Mouse (Mus musculus) adrenal gland, postnatal 36 days (tissue): ENCODE data around the gene Cadps2. TPM values are rescaled to one million over a fixed set of nuclear protein-coding genes. Genes with fewer than 3 reads are reported as not detected.

Experiments
- DNase-seq, 2 experiments: peaks; one replicate each; pipeline ENCODE4 v3.0.0; 2021; ENCODE audit warnings: mixed read lengths in 1 of 2
- total RNA-seq, 2 experiments: library from RNA; stranded (reverse); gene quantifications; 2 replicates each; pipeline ENCODE4 v1.2.3; 2021

The Cadps2 gene
- total RNA-seq, 2 experiments from 2014 or later, result 1.8 to 9.1 TPM

DNA sequence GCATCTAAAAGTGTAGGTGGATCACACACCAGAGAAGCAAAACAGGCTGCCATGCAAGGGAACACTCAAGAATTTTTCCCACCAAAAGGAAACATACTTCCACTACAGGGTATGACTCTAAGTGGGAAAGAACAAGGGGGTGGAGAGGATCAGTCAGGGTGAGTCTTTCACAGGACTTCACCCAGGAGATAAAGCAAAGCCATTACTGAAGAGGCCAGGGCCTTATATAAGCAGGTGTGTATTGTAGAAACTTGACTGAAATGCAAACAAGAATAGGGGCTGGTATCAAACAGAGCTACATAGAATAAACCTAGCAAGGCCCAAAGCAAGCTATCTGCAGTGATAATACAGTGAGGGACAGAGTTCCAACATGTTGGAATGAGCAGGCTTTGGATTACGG is 271.6 kb downstream of the Cadps2 start:
- no peak for DNase-seq

DNA sequence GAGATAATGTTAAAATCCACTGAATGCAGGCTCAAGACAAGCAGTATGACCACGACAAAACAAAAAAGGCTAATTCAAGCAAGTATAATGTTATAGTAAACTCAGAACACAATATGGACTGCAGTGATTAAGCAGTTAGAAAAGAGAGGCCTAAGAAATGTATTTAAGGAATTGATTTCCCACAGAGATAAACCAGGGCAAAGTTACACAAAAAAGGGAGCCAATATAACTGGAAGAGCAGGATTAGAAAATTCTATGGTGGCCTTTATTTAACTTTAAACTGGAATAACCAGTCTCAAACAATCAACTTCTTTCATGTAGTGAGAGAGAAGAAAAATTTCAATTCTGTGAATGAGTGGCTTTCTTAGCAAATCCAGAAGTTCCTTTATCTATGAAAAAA is 289.3 kb downstream of the Cadps2 start:
- DNase-seq, result no peak

DNA sequence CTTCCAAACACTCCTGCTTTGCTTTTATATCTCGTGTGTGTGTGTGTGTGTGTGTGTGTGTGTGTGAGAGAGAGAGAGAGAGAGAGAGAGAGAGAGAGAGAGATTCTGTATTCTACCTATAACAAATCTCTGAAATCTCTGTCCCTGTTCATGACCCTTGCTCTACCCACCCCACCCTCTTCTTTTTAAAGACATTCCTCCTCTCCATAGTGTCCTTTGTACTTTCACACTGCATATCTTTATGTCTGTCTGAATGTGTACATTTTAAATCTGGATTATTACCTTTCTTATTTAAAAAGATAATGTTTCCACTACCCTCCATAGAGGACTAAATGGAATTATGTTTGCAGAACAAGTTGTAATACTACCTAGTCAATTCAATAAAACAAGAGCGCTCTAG is 315.5 kb downstream of the Cadps2 start:
- DNase-seq, result no peak

DNA sequence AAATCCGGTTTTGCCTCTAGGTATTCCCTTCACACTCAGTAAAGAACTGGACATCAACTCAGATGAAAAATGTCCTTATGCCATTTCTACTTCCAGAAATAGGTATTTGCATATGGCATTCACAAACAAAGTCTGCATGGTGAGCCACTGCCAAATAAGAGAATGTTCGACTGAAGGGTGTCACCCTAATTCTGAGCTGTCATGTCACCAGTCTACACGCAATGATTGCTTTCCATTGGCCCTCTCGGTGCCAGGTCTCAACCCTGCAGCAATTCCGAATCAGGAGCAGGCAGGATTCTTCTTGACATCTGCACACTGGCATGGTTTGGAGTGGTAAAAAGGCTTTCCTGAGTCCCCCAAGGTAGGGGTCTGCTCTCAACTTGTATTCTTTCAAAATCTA is 316.7 kb downstream of the Cadps2 start:
- no peak for DNase-seq

DNA sequence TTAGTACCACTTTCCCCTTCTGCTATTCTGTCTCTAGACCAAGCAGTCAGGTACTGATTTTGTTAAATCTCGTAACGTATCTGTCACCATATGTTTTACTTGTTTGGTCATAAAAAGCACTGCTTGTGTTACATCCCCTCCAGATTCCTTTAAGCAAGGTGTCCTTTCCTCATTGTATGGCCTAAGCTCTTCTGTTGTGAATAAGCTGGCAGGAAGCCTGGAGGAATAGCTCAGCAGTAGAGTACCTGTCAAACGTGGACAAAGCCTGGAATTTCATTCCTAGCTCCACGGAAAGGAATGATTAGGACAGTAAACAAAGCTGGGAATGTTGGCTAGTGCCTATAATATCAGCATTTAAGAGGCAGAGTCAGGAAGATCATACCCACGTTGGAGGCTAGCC is 340.6 kb downstream of the Cadps2 start:
- no peak for DNase-seq

DNA sequence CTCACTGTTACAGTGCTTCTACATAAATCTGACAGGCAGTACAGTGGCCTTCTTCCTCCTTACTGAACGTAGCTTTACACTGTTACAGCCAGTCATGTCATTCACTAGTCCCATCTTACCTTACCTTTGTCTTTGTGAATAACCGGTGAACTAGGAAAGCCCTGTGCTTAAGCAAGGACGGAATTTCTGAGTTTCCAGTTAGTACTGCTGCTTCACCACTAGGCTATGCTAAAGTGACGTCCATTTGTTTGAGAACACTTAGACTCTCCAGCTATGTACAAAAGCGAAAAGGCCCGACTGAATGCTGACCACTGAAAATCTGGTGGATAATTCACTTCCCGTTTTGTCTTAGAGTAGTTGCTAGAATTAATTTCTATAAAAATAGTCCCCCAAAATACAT is 347.4 kb downstream of the Cadps2 start:
- DNase-seq, result peak in 1 of 2 experiments; percentile 3

DNA sequence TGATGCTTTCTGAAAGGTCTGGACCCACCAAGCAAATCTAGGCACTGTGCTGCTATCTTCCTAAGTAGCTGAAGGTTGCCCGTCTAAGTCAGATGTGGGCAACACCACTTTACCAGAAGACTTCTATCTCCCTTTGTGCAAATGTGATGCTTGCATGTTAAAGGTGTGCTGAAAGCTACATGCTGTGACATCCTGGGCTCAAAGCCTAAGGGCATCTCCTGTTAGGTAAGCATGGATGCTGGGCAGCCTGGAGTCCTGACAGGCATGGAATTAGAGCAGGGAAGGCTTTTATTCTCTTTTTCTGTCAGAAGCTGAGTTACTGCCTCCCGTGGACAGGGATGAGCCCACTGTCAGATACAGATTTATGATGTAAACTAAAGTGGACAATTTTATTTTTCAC is 348.8 kb downstream of the Cadps2 start:
- DNase-seq, result no peak

DNA sequence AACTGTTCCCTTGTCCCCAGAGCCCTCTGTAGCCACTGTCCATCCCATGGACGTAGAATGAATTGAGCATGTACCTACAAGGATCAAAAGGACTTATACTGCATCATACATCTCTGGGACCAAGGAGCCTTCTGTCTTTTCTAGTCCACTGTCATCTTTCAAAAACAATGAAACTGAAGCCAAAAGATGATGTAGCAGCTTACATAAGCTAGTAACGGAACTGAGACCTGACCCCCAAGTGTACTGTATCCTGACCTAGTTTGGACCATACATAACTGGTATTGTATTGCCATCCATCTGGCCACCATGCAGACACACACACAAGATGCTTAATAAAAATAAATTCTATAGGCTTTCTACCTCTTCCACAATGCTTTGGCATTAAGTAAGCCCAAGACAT is 350.2 kb downstream of the Cadps2 start:
- DNase-seq, result no peak

DNA sequence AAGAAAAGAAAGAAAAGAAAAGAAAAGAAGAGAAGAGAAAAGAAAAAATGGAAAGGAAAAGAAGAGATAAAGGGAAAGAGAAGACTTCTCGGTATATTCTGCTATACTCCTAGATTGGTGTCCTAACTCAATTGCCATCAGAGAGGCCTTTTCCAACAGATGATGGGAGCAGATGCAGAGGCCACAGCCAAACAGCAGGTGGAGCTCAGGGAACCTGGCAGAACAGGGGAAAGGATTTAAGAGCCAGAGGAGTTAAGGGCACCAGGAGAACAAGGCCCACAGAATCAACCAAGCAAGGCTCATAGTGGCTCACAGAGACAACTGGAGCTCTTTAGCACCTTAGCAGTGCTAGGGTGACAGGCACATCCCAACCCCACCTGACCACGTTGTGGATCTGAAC is 366.5 kb downstream of the Cadps2 start:
- DNase-seq, result no peak

DNA sequence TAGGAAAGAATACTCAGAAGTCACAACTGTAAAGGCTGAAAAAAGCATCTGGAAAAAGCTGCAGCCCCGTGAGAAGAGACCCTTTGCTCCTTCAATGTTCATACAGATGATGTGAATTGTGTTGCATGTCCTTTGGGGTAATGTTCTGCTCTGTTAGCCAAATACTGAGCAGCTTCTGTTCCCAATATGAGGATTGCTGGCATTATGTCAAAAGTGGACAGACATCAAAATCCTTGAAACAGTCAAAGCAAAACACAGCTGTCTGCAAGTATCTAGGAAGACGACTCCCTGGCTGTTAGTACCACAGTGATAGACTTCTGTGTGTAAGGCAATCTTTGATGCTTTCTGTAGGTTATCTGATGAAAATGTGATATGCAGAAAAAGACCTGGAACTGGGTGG is 367.4 kb downstream of the Cadps2 start:
- no peak for DNase-seq

DNA sequence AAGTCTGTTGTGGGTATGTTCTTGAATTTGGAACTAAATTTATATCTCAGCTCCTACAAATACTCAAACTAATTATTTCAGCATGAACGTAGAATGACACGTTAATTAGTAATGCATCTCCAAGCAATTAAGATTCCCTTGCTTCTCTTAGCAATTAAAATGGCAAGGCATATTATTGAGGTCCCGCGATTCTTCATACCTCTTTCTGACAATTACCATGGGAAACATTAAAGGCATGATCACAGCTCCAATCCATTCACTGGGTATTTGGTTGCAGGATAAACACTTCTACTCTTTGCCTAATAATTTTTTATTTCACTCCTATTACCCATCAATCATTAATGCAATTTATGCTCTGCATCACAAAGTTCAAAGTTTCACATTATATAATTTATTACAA is 371.3 kb downstream of the Cadps2 start:
- no peak for DNase-seq

DNA sequence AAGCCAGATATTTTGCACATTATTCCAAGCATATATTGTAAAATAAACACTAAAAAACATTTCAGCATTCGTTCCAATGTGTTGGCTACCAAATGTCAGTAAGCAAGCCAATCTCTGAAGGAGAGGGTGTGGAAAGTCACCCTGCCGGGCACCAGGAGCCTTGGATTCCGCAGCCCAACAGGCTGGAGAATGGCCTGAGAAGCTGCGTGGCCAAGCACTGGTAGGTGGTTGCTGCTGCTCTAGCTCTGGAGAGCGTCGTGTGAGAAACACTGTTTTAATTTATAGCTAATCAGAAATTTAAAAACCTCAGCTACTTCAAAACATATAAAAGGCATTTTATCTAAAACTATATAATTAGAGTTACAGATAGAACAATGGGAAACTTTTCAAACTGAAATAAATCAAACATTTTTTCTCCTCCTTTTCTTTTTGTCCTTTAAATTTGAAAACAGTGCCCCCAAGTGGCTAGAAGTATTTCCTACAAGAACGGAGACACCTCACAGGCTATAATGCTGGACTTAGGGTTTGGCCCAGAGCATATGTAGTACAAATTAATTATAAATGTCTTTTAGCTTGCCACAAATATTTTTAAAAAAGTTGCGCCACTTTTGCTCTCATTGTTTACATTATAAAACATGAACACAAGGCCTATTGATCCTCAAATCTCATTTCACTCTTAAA is 376.5 kb downstream of the Cadps2 start:
- DNase-seq, result peak in 1 of 2 experiments; percentile 26

DNA sequence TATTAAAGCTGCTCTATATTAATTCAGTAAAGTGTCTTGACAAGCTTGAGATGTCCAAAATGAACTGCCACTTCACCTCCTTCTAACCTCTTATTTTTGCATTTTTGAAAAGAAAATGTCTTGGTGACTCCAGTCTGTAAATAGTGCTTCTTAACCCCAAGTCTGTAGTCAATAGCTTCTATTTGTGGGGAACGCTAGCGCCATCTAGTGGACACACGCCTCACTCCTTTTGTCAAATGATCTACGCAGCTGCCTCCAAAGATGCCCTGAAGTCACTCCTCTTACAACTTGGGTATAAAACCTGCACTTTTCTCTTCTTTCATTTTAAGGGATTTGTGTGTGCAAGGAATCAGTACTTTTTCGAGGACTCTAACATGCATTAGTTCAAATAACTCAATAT is 381.5 kb downstream of the Cadps2 start:
- peak; percentile 78 to 79 for DNase-seq

DNA sequence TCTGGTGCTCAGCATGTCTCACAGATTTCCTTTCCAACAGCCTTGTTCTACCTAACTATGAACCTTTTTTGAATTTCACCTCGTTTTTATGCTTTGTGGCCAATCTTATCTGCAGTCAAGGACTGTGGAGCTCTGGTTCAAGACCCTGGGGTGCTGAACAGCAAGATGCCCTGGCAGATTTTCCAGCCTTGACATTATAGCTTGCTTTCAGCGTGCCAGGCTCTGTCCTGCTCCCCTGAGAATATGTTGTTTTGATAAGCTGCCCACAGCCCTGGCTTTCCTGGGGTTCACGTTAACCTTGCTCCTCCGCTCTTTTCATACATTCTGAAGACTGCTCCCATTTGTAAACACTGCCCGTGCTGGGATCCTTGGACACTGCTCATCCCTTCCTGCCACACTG is 385.3 kb downstream of the Cadps2 start:
- DNase-seq, result peak; percentile 41 to 48

DNA sequence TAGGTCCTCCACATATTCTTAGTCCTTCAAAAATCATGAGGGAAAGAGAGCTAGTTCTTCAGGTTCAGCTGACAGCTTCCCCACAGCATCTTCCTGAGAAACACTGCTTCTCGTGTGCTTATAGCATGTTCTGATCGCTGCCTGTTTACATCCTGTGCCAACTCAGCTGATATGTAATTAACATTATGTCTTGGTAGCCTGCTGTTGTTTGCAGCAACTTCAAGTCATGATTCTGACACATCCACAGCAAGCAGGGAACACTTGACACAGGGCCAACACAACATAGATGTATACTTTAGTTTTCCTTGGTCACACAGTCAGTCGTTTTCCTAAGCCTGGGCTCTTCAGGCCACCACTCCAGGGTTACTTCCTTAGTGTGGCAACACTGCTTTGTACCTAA is 399.3 kb downstream of the Cadps2 start:
- no peak for DNase-seq

DNA sequence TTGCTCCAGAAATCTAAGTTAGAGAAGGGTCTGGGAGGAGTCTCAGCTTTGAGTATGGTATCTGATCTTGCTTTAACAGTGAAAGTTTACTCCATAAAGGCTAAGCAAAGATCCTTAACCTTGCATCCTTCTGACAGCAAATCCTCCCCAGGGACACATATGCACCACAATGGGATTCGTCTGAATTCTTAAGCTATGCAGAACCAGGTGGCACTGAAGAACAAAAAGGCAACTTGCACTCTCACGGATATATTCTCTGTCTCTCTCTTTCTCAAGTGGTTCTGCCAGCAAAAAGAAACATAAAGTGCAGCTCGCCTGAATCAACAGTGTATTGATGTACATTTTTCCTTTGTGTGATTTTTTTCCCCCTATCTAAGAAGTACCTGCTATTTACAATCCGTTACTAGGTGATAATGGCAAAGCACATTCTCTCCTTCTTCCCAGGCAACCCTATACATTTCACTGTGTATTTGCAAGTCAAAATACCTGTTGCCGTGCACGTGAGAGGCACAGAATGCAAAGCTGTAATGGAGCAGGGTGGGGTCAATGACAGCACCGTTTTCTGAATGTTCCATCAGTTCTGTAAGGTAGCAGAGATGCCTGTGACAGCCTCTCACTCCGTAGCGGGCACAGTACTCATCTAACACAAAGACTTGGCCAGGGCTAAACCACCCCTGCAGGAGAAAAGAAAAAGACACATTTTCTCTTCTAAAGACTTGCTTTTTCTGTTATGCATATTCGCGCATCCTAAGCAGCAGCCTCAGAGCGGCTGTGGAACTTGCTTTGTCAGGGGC is 428.8 kb downstream of the Cadps2 start:
- no peak for DNase-seq

DNA sequence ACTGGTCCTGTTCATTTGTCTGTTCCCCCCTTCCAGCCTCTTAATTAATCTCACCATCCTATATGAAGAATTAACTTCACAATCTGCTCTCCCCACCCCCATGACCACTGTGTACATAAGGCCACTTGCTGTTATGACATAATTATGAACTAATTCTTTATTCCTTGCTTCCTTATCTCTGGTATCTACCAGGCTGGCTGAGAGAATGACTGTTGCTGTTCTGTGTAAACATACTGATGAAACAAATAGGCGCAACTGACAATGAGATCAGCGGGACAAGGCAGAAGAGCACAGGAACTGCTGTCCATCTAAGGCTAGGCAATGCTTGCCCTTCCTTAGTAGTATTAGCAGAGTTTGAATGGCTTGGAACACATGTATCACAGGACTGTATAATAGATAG is 445.1 kb downstream of the Cadps2 start:
- DNase-seq, result no peak

DNA sequence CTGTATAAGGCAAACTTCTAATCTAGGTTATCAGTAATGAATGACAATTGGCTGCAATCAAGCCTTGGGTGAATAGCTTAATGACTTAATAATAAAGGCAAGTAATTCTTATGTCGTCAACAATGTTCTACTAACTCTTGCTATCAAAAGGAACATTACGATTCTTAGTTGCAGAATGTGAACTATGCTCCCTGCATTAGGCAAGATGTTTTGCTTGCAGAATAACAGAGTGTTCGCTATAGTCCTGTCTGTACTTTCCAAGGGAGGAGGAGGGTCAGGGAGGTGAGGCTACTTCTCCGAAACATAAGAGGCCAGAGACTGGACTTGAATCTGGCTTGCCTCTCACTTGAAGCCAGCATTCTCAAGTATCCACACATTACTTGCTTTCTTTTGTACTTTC is 446.5 kb downstream of the Cadps2 start:
- DNase-seq, result no peak

DNA sequence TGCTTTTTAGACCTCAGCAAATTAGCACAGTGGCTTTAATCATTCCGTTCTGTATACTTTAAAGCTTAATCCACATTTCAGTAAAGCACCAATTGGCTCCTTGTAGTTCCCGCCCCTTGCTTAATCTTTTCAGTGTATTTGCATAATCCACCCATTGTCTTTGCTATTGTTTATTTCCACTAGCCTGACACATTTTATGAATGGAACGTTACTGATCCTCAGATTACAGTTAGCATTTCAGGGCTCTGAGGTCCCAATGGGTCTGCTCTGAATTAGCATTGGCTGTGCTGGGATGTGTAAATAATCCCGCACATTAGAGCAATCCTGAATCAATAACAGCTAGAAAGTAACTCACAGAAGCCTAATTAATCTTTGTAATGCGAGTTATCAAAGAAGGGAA is 452.5 kb downstream of the Cadps2 start:
- DNase-seq, result no peak

DNA sequence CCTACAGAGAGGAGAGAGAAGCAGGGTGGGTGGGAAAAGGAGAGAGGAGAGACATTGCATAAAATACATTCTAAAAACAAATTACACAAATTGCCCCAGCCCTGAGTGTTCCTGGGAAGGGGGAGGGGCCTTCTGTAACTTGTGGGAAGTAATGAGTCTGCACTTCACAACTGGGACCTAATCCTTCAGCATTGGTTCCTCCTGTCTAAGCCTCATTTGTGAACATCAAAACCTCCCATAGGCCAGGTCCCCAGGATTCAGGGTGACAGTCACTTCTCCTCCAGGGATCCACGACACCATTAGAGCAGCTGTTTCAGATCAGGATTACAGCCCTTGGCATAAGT is 456.2 kb downstream of the Cadps2 start:
- no peak for DNase-seq

DNA sequence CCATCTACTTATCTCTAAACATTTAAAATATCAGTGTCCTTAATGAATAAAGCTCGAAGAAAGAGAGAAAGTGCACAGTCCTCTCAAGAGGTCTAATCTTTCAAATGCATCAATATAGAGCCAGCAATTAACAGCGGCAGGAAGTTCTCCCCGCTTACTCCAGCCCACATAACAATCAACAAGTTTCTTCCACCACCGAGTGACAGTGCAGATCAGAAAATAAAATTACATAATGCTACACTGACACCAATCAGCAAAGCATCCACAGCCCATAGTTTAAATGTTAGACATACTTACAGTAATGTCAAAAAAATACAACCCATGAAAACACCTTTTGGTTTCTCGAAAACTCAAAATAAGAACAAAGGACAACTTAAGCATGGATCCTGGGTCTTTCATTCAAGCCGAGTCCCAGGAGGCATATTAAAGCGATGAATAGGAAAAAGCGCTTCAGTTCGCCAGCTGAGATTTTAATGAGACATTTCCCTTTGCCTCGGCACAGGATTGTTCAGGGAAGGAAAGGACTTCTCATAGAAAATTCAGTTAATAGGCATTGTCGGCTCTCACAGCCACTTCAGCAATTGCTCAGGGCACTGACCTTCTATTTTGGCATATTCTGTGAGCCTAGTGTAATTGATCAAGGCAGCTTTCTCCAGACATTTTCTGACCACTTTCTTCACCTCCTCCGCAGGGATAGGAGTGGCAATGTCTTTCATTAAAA is 456.8 kb downstream of the Cadps2 start:
- DNase-seq, result no peak

DNA sequence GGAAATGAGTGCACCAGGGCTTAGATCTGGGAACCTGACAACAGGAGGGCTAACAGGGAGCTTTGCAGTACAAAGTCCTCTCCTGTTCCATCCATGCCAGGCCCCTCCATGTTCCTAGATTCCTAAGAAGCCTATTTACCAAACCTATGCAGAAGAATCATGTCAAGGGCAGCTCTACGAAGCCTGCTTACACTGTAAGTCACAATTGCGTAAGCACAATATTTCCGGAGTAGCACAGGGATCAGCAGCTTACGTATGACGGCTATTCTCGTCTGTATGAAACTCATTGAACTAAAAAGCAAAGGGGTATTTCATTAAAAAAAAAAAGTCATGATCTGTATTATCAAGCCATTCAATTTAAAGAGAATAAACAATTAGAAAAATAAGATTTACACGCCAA is 462.9 kb downstream of the Cadps2 start:
- DNase-seq, result no peak

DNA sequence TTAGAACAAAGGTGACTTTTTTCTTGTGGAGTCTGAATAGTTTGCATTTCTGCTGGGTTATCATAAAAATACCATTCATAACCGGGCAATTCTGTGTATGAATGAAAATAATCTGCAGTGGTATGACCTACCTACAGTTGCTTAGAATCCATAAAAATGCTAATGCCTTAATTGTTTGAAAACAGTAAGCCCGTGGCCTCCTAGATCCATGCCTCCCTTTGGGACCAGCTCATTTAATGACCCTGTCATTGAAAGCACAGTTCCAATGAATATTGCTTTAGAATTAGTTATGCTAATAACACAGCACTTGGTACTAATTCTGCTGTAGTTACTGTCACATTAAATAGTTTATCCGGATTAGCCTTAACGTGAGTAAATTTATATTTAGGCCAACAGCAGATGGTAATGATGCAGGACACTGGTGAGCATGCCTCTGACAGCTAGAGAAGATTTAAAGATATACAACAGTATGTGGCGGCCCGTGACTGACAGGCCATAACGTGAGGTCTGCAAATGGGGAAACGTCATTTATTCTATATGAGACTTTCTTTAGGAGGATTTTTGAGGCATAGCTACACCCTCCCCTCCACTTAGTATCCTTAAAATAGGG is 477.3 kb downstream of the Cadps2 start:
- no peak for DNase-seq
